In the genomic region with DNA sequence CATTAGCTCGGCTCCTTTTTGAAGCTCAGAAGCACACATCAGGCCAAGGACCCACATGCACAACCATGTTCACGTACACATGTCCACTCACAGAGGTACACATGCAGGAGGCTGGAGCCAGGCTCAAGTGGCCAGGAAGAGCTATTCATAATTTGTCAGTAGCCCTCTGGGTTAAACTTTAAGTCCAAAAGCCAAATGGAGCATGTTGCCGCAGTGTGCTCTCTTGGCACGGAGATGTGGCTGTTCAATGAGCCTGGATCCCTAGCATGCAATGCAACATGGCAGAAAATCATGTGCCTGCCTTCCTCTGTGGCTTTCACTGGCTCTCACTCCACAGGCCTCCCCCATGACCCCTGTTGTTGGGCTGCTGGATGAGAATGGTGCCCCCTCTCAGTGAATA, we compare ENCODE assay signal across 34 mouse cellular contexts. TPM values are rescaled to one million over a fixed set of nuclear protein-coding genes. Genes with fewer than 3 reads are reported as not detected.
"Had no signal": no experiment of that assay in that cellular context is flagged by ENCODE, and none has a peak within 500 bp of the region (broad histone marks: within the 10 kb centered on the region; RNA-seq: fewer than 3 reads in every experiment).

No protein-coding gene starts in this region.

- H3K27me3 ChIP-seq: limb, embryonic 12.5 days; limb, embryonic 13.5 days; limb, embryonic 15.5 days; liver, embryonic 12.5 days; liver, embryonic 13.5 days; liver, embryonic 15.5 days; lung, embryonic 15.5 days; midbrain, embryonic 13.5 days; midbrain, embryonic 15.5 days; neural tube, embryonic 12.5 days had no signal

- H3K4me2 ChIP-seq: limb, embryonic 12.5 days; limb, embryonic 13.5 days; limb, embryonic 15.5 days; liver, embryonic 11.5 days; liver, embryonic 12.5 days; liver, embryonic 13.5 days; liver, embryonic 15.5 days; lung, embryonic 14.5 days; lung, embryonic 15.5 days; midbrain, embryonic 11.5 days; midbrain, embryonic 12.5 days; midbrain, embryonic 13.5 days; midbrain, embryonic 15.5 days; neural tube, embryonic 12.5 days had no signal

- H3K9me3 ChIP-seq: limb, embryonic 10.5 days; limb, embryonic 12.5 days; limb, embryonic 13.5 days; limb, embryonic 15.5 days; liver, embryonic 12.5 days; liver, embryonic 13.5 days; liver, embryonic 15.5 days; lung, embryonic 15.5 days; megakaryocyte, embryonic 14.5 days; midbrain, embryonic 10.5 days; midbrain, embryonic 12.5 days; midbrain, embryonic 13.5 days; midbrain, embryonic 15.5 days; neural tube, embryonic 12.5 days had no signal

- H3K27ac ChIP-seq: limb, embryonic 10.5 days; limb, embryonic 12.5 days; limb, embryonic 13.5 days; limb, embryonic 15.5 days; liver, embryonic 12.5 days; liver, embryonic 13.5 days; liver, embryonic 14.5 days; liver, embryonic 15.5 days; lung, embryonic 15.5 days; macrophage; midbrain, embryonic 10.5 days; midbrain, embryonic 12.5 days; midbrain, embryonic 13.5 days; midbrain, embryonic 15.5 days; neural tube, embryonic 12.5 days had no signal

- ATAC-seq: liver, embryonic 12.5 days; liver, postnatal 0 days; lung, postnatal 0 days; midbrain, embryonic 13.5 days; midbrain, embryonic 15.5 days; midbrain, embryonic 16.5 days had no signal

- H3K9ac ChIP-seq: limb, embryonic 12.5 days; limb, embryonic 13.5 days; limb, embryonic 15.5 days; liver, embryonic 12.5 days; liver, embryonic 13.5 days; liver, embryonic 14.5 days; liver, embryonic 15.5 days; liver, postnatal 0 days; lung, embryonic 14.5 days; lung, embryonic 15.5 days; midbrain, embryonic 12.5 days; midbrain, embryonic 13.5 days; midbrain, embryonic 15.5 days; neural tube, embryonic 12.5 days had no signal

- H3K36me3 ChIP-seq: limb, embryonic 10.5 days; limb, embryonic 12.5 days; limb, embryonic 13.5 days; limb, embryonic 15.5 days; liver, embryonic 12.5 days; liver, embryonic 13.5 days; liver, embryonic 15.5 days; lung, embryonic 15.5 days; midbrain, embryonic 10.5 days; midbrain, embryonic 12.5 days; midbrain, embryonic 13.5 days; midbrain, embryonic 15.5 days; neural tube, embryonic 12.5 days had no signal

- H3K4me1 ChIP-seq: limb, embryonic 10.5 days; limb, embryonic 12.5 days; liver, embryonic 12.5 days; liver, embryonic 13.5 days; liver, embryonic 15.5 days; megakaryocyte, embryonic 14.5 days; midbrain, embryonic 15.5 days; neural tube, embryonic 12.5 days had no signal

- DNase-seq: left cerebral cortex, postnatal 4 days; liver; liver, embryonic 13.5 days; liver, postnatal 0 days; lung, adult 18-20 months; lung, adult 2 months; lung, embryonic 14.5 days; lung, postnatal 10 days; lung, postnatal 14 days; lung, postnatal 36 days; lung, postnatal 4 days; midbrain, embryonic 14.5 days had no signal

- H3K4me3 ChIP-seq: limb, embryonic 10.5 days; limb, embryonic 12.5 days; limb, embryonic 13.5 days; limb, embryonic 15.5 days; liver, embryonic 12.5 days; liver, embryonic 13.5 days; liver, embryonic 15.5 days; lung, embryonic 15.5 days; megakaryocyte, embryonic 14.5 days; midbrain, embryonic 10.5 days; midbrain, embryonic 12.5 days; midbrain, embryonic 13.5 days; midbrain, embryonic 15.5 days; myocyte; neural tube, embryonic 12.5 days had no signal

RNA-seq across cellular contexts. Expression of gene Insyn1, which starts 57.6 kb away (rescaled TPM):
- polyA plus RNA-seq: liver, adult 2 months; liver, embryonic 15.5 days; liver, embryonic 16.5 days; liver, postnatal 0 days; macrophage had no signal
